Mouse (Mus musculus) hematopoietic stem cell, adult 5-6 weeks (primary cell): ENCODE data around the gene Adam33. TPM values are rescaled to one million over a fixed set of nuclear protein-coding genes. Genes with fewer than 3 reads are reported as not detected.

Experiments
- ATAC-seq, 2 experiments: fragments of 125-278 bp in 1 of 2; replicated peaks in 1 of 2; 2 replicates each; pipeline ENCODE4 v1.8.0; 2016 to 2017; ENCODE audit warnings: inconsistent platforms in 2 of 2, mild to moderate bottlenecking in 2 of 2, moderate number of reproducible peaks in 2 of 2, low read depth in 1 of 2, moderate TSS enrichment in 1 of 2; ENCODE audit not compliant: low FRiP score in 2 of 2, poor library complexity in 2 of 2, severe bottlenecking in 2 of 2, insufficient read depth in 1 of 2, low TSS enrichment in 1 of 2
- total RNA-seq: library from RNA; stranded (forward); fragments of 172-1452, 232-1000 nt; gene quantifications from 2 replicates; pipeline ENCODE4 v1.2.3, GENCODE M21; 2017

Gene Adam33
- total RNA-seq, 1 experiment from 2014 or later, result not detected

GRCm38 (mm10) chr2:131061607-131062006, 2.0 kb downstream of the Adam33 start:
- no peak for ATAC-seq

GRCm38 (mm10) chr2:131060784-131061183, 2.8 kb downstream of the Adam33 start:
- ATAC-seq, result no peak

- ATAC-seq, result no peak
These were observed 3.7 kb downstream of the Adam33 start for GRCm38 (mm10) chr2:131059781-131060540.

- no peak for ATAC-seq
These were observed 4.2 kb downstream of the Adam33 start for GRCm38 (mm10) chr2:131059377-131059776.

GRCm38 (mm10) chr2:131058672-131059071, 4.9 kb downstream of the Adam33 start:
- no peak for ATAC-seq

GRCm38 (mm10) chr2:131056191-131056590, 7.4 kb downstream of the Adam33 start:
- ATAC-seq, result peak; percentile 35 to 52; a peak in 2 of 4 replicates

GRCm38 (mm10) chr2:131055631-131056030, 8.0 kb downstream of the Adam33 start:
- peak; percentile 44 to 58 for ATAC-seq

GRCm38 (mm10) chr2:131054646-131055264, 8.9 kb downstream of the Adam33 start:
- ATAC-seq, result peak; percentile 1 to 24; a peak in 1 of 4 replicates

- ATAC-seq, result peak in 1 of 2 experiments; percentile 21; a peak in 1 of 4 replicates
These were observed 9.6 kb downstream of the Adam33 start for GRCm38 (mm10) chr2:131053851-131054645.

- ATAC-seq, result no peak
These were observed 10.7 kb downstream of the Adam33 start for GRCm38 (mm10) chr2:131052862-131053418.

- no peak for ATAC-seq
These were observed 11.6 kb downstream of the Adam33 start for GRCm38 (mm10) chr2:131052043-131052442.

GRCm38 (mm10) chr2:131046025-131046424, 17.6 kb downstream of the Adam33 start:
- ATAC-seq, result no peak

GRCm38 (mm10) chr2:131044989-131045720, 18.5 kb downstream of the Adam33 start:
- ATAC-seq, result no peak

- no peak for ATAC-seq
These were observed 19.2 kb downstream of the Adam33 start for GRCm38 (mm10) chr2:131044354-131044852.

GRCm38 (mm10) chr2:131042988-131043387, 20.6 kb downstream of the Adam33 start, which contains the start of gene Gfra4:
TSS of gene Gfra4 (minus strand) at chr2:131043088.
- no peak for ATAC-seq

- ATAC-seq, result no peak
These were observed 22.5 kb downstream of the Adam33 start for GRCm38 (mm10) chr2:131040854-131041825.
